Mouse (Mus musculus) testis, adult 2 months (tissue): Measurements from ENCODE around the gene Ociad1.

Experiments used
- CTCF ChIP-seq: fragments of 200-500 bp; IDR thresholded peaks from 2 replicates; pipeline ENCODE4 v1.5.1; 2012; ENCODE audit warnings: low read depth, mild to moderate bottlenecking, inconsistent platforms, low read length, moderate library complexity; ENCODE audit not compliant: control insufficient read depth, insufficient read depth, insufficient replicate concordance
- POLR2A ChIP-seq: fragments of 200-500 bp; IDR thresholded peaks from 2 replicates; pipeline ENCODE4 v1.6.1; 2012; ENCODE audit warnings: low read depth, mild to moderate bottlenecking, inconsistent platforms, low read length, moderate library complexity; ENCODE audit not compliant: control insufficient read depth

DNA sequence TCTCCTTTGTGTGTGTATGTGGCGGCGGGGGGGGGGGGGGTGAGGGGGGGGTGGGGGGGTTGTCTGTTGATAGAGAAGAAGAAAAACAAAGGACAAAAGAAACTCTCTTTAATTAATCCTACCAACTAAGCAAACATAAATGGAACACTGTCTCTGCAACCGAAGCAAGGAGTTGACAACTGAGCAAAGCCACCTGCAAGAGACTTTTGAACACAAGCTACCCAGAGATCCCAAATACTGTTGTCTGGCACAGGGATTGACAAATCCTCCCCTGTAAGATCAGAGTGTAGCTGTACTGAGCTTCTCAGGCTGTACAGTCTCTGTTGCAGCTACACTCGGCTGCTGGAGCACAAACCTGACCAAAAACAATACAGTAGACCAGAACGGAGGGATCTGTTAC is 28.5 kb upstream of the Ociad1 start:
- no peak for TF ChIP-seq CTCF
- TF ChIP-seq POLR2A, result no peak
